Mouse (Mus musculus): Measurements from ENCODE around the gene Vps36. TPM values are rescaled to one million over a fixed set of nuclear protein-coding genes. Genes with fewer than 3 reads are reported as not detected.

Gene Vps36
- polyA plus RNA-seq (2014; fragmentation: Nextera tagmentation; extraction: Ambion mirVana) = 28.4 and 31.1 TPM in 2 replicates

GRCm38 (mm10) chr8:22192660-22193431 lies at the start of gene Vps36:
Vps36 (plus strand) TSS chr8:22192809.
- Histone ChIP-seq H3K9ac (ENCODE audit: low read depth, low read length) (peak within 1 kb of the TSS; percentile 97), H3K36me3 (ENCODE audit: control insufficient read depth, insufficient read depth, low read length) (no peaks in the 10 kb centered on the region), H3K27ac (replicated peaks; ENCODE audit: low read depth, low read length) (peak within 1 kb of the TSS; percentile 98), H3K9me3 (ENCODE audit: control insufficient read depth, low read length) (no peaks in the 10 kb centered on the region), H3K4me2 (ENCODE audit: low read depth, low read length) (peak within 1 kb of the TSS; percentile 71), H3K4me3 (ENCODE audit: low read depth, low read length) (peak within 1 kb of the TSS; percentile 87), H3K27me3 (replicated peaks; ENCODE audit: control insufficient read depth, insufficient read depth, low read length) (no peaks in the 10 kb centered on the region), H3K4me1 (ENCODE audit: control insufficient read depth, insufficient read depth, low read length) (peaks cover 6% of the 10 kb centered on the region; the same call in 1 of the 2 replicates)
- DNase-seq (ENCODE audit: low spot score) (peak; percentile 91), ATAC-seq (ENCODE audit: low read depth) (peak; percentile 95)
- WGBS = 1% methylated on average over 31 of the region's 73 CpGs

DNA sequence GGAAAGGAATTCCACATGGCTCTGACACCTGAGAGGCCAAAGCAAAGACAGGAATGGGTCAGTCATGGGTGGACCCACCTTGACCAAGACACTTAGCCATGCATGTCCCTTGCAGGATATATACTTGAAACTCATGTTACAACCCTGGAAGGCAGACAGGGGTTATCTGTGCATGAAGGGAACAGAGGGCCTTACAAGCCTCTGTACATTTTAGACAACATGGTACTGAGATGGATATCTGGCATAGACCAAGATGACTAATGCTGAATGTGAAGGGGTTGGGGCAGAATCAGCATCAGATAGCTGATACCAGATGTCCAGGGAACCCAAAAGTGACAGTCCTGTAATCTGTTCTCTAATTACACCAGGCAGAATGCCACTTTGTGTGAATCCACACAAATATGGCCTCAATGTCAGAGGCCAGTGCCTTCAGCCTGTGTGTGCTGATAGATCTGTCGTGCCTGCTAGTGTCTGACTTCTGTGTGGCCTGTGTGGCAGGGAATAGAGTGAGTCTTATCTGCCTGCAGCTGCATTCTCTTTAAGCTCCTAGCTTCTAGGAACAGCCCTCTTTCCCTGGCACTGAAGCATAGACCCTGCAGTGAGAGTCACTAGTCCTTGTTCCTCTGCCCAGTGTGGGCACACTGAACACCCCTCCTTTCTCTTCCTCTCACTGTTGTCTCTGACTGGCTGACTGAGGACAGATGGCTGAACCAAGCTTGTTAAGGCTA lies 48.7 kb upstream of the Vps36 start:
- DNase-seq (ENCODE audit: low spot score) (no peak), ATAC-seq (ENCODE audit: low read depth) (no peak)
- H3K4me1 ChIP-seq (ENCODE audit: control insufficient read depth, insufficient read depth, low read length) = no peaks in the 10 kb centered on the region
- H3K9ac ChIP-seq (ENCODE audit: low read depth, low read length) = no peak overlapping the region
- H3K4me2 ChIP-seq (ENCODE audit: low read depth, low read length) = no peak overlapping the region
- no peak overlapping the region for H3K27ac ChIP-seq (replicated peaks; ENCODE audit: low read depth, low read length)
- H3K27me3 ChIP-seq (replicated peaks; ENCODE audit: control insufficient read depth, insufficient read depth, low read length) = no peaks in the 10 kb centered on the region
- no peak overlapping the region for H3K4me3 ChIP-seq (ENCODE audit: low read depth, low read length)
- 0 out of 2 replicates have a peak, but pooled peaks cover 11% of the 10 kb centered on the region for H3K36me3 ChIP-seq (ENCODE audit: control insufficient read depth, insufficient read depth, low read length)
- no peaks in the 10 kb centered on the region for H3K9me3 ChIP-seq (ENCODE audit: control insufficient read depth, low read length)
- WGBS = 92% methylated on average over 1 of the region's 1 CpGs

- DNase-seq (ENCODE audit: low spot score) (no peak), ATAC-seq (ENCODE audit: low read depth) (no peak)
- no peak overlapping the region for H3K27ac ChIP-seq (replicated peaks; ENCODE audit: low read depth, low read length)
- H3K36me3 ChIP-seq (ENCODE audit: control insufficient read depth, insufficient read depth, low read length) = peaks cover 15% of the 10 kb centered on the region; the same call in 1 of the 2 replicates
- H3K4me1 ChIP-seq (ENCODE audit: control insufficient read depth, insufficient read depth, low read length) = no peaks in the 10 kb centered on the region
- WGBS = 79% methylated on average over 6 of the region's 6 CpGs
- H3K9me3 ChIP-seq (ENCODE audit: control insufficient read depth, low read length) = no peaks in the 10 kb centered on the region
- no peaks in the 10 kb centered on the region for H3K27me3 ChIP-seq (replicated peaks; ENCODE audit: control insufficient read depth, insufficient read depth, low read length)
- H3K4me3 ChIP-seq (ENCODE audit: low read depth, low read length) = no peak overlapping the region
- no peak overlapping the region for H3K9ac ChIP-seq (ENCODE audit: low read depth, low read length)
- no peak overlapping the region for H3K4me2 ChIP-seq (ENCODE audit: low read depth, low read length)
Observed at GRCm38 (mm10) chr8:22145831-22146230, 46.8 kb upstream of the Vps36 start.

- H3K4me2 ChIP-seq (ENCODE audit: low read depth, low read length) = no peak overlapping the region
- DNase-seq (ENCODE audit: low spot score) (no peak), ATAC-seq (ENCODE audit: low read depth) (no peak)
- no peak overlapping the region for H3K9ac ChIP-seq (ENCODE audit: low read depth, low read length)
- H3K27ac ChIP-seq (replicated peaks; ENCODE audit: low read depth, low read length) = no peak overlapping the region
- WGBS = 70% methylated on average over 9 of the region's 9 CpGs
- H3K36me3 ChIP-seq (ENCODE audit: control insufficient read depth, insufficient read depth, low read length) = peaks cover 15% of the 10 kb centered on the region; the same call in 1 of the 2 replicates
- no peaks in the 10 kb centered on the region for H3K9me3 ChIP-seq (ENCODE audit: control insufficient read depth, low read length)
- no peak overlapping the region for H3K4me3 ChIP-seq (ENCODE audit: low read depth, low read length)
- H3K4me1 ChIP-seq (ENCODE audit: control insufficient read depth, insufficient read depth, low read length) = no peaks in the 10 kb centered on the region
- no peaks in the 10 kb centered on the region for H3K27me3 ChIP-seq (replicated peaks; ENCODE audit: control insufficient read depth, insufficient read depth, low read length)
Observed at GRCm38 (mm10) chr8:22147706-22148366, 44.8 kb upstream of the Vps36 start.

DNA sequence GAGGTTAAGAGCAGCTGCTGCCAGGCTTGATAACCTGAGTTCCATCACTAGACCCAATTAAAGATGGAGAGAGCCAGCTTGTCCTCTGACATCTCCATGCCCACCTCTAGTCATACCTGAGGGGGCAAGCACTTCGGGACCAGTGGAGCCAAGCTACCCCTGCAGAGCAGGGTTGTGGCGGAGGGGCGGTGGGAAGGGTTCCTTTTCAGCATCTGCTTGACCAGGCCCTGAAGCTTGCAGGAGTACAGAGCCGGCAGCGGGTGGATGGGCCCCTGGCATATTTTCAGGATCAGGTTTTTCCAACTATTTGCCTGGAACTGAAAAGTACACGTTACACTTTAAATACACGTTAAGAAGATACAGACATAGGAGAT lies 44.3 kb upstream of the Vps36 start:
- ATAC-seq (ENCODE audit: low read depth) = no peak
- 88% methylated on average over 7 of the region's 7 CpGs for WGBS
- Histone ChIP-seq H3K27ac (replicated peaks; ENCODE audit: low read depth, low read length) (no peak overlapping the region), H3K27me3 (replicated peaks; ENCODE audit: control insufficient read depth, insufficient read depth, low read length) (no peaks in the 10 kb centered on the region), H3K4me2 (ENCODE audit: low read depth, low read length) (no peak overlapping the region), H3K9ac (ENCODE audit: low read depth, low read length) (no peak overlapping the region), H3K4me1 (ENCODE audit: control insufficient read depth, insufficient read depth, low read length) (no peaks in the 10 kb centered on the region), H3K4me3 (ENCODE audit: low read depth, low read length) (no peak overlapping the region), H3K9me3 (ENCODE audit: control insufficient read depth, low read length) (no peaks in the 10 kb centered on the region), H3K36me3 (ENCODE audit: control insufficient read depth, insufficient read depth, low read length) (peaks cover 15% of the 10 kb centered on the region; the same call in 1 of the 2 replicates)
- DNase-seq (ENCODE audit: low spot score) = no peak

DNA sequence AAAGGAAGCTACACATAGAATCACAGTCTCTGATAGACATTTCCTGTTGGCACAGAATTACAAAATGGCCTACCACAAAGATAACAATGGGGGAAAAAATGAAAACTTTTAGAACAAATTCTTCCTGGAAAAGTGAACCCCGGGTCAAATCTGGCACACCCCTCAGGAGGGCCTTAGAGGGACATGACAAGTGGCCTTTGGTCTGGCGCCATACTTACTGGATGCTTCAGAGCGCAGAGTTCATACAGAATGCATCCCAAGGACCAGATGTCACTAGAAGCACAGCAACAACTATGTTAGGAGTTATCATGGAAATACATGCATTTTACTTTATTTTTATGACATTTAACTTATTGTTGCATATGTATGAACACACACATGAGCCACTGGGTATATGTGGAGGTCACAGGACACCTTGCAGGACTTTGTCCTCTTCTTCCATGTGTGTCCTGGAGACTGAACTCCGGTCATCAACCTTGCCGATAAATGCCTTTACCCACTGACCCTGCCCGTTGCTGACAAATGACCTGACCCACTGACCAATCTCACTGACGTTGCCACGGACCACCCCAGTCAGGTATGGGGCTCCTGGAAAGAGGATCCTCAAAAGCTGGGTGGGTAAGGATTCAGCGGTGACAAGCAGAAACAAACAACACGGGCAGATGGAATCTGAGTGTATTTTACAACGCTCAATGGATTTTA lies 42.8 kb upstream of the Vps36 start:
- Histone ChIP-seq H3K36me3 (ENCODE audit: control insufficient read depth, insufficient read depth, low read length) (peaks cover 15% of the 10 kb centered on the region; the same call in 1 of the 2 replicates), H3K4me3 (ENCODE audit: low read depth, low read length) (no peak overlapping the region), H3K9me3 (ENCODE audit: control insufficient read depth, low read length) (no peaks in the 10 kb centered on the region), H3K4me1 (ENCODE audit: control insufficient read depth, insufficient read depth, low read length) (no peaks in the 10 kb centered on the region), H3K27ac (replicated peaks; ENCODE audit: low read depth, low read length) (no peak overlapping the region), H3K9ac (ENCODE audit: low read depth, low read length) (no peak overlapping the region), H3K4me2 (ENCODE audit: low read depth, low read length) (no peak overlapping the region), H3K27me3 (replicated peaks; ENCODE audit: control insufficient read depth, insufficient read depth, low read length) (no peaks in the 10 kb centered on the region)
- ATAC-seq (ENCODE audit: low read depth) (no peak), DNase-seq (ENCODE audit: low spot score) (no peak)
- 88% methylated on average over 11 of the region's 11 CpGs for WGBS

- Histone ChIP-seq H3K4me3 (ENCODE audit: low read depth, low read length) (no peak overlapping the region), H3K4me2 (ENCODE audit: low read depth, low read length) (no peak overlapping the region), H3K9me3 (ENCODE audit: control insufficient read depth, low read length) (no peaks in the 10 kb centered on the region), H3K27me3 (replicated peaks; ENCODE audit: control insufficient read depth, insufficient read depth, low read length) (no peaks in the 10 kb centered on the region), H3K36me3 (ENCODE audit: control insufficient read depth, insufficient read depth, low read length) (peaks cover 15% of the 10 kb centered on the region; the same call in 1 of the 2 replicates), H3K27ac (replicated peaks; ENCODE audit: low read depth, low read length) (no peak overlapping the region), H3K9ac (ENCODE audit: low read depth, low read length) (no peak overlapping the region), H3K4me1 (ENCODE audit: control insufficient read depth, insufficient read depth, low read length) (no peaks in the 10 kb centered on the region)
- ATAC-seq (ENCODE audit: low read depth) (no peak), DNase-seq (ENCODE audit: low spot score) (peak; percentile 19)
- 75% methylated on average over 3 of the region's 3 CpGs for WGBS
Observed at GRCm38 (mm10) chr8:22150345-22150663, 42.3 kb upstream of the Vps36 start.

DNA sequence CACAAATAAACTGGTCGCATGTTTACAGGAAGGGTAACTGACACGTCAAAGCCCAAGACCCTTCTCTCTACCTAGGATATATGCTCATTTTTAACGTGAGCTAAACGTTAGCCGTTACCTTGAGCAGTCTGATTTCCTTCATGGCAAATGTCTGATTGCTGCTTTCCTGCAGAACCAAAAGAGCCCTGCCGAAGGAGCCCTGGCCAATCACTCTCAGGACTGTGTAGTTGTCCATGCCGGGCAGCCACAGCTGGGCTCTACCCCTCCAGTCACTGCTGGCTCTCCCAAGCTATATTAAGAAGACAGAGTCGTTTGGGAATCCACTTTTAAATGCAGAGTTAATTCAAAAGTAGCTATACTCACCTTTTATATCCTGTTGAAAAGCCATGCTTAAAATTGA lies 30.4 kb upstream of the Vps36 start:
- DNase-seq (ENCODE audit: low spot score) (no peak), ATAC-seq (ENCODE audit: low read depth) (no peak)
- no peaks in the 10 kb centered on the region for H3K4me1 ChIP-seq (ENCODE audit: control insufficient read depth, insufficient read depth, low read length)
- peaks cover 9% of the 10 kb centered on the region; the same call in 1 of the 2 replicates for H3K36me3 ChIP-seq (ENCODE audit: control insufficient read depth, insufficient read depth, low read length)
- 82% methylated on average over 8 of the region's 8 CpGs for WGBS
- H3K4me2 ChIP-seq (ENCODE audit: low read depth, low read length) = no peak overlapping the region
- no peaks in the 10 kb centered on the region for H3K9me3 ChIP-seq (ENCODE audit: control insufficient read depth, low read length)
- no peak overlapping the region for H3K27ac ChIP-seq (replicated peaks; ENCODE audit: low read depth, low read length)
- H3K27me3 ChIP-seq (replicated peaks; ENCODE audit: control insufficient read depth, insufficient read depth, low read length) = no peaks in the 10 kb centered on the region
- no peak overlapping the region for H3K9ac ChIP-seq (ENCODE audit: low read depth, low read length)
- H3K4me3 ChIP-seq (ENCODE audit: low read depth, low read length) = no peak overlapping the region

All from embryonic facial prominence, embryonic 14.5 days (tissue).